Mouse (Mus musculus): ENCODE measurements around the gene Krt10.

DNA sequence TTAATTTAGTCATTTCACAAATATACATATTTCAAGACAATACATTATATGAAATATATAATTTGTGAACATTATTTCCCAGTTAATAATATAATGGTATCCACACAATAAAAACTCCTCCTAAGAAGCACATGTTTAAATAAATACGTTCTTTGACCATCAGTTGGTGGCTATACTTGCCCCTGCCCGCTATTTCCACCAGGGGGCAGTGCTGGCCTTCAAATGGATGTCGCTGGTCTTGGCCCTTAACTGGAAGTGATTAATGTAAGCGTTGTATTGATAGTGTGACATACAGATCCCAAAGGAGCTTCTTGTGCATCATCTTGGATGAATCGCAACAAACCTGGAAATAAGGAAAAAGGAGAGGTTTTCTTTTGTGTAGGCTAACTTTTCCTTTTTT lies 9.6 kb downstream of the Krt10 start:
- TF ChIP-seq CTCF (IDR thresholded peaks at IDR 0.05; ENCODE audit: low read depth) (peak; percentile 90), EP300 (IDR thresholded peaks at IDR 0.05; ENCODE audit: low read depth) (no peak)

Measured in liver, postnatal 0 days (tissue).